Mouse (Mus musculus) neural tube, embryonic 12.5 days (tissue): ENCODE results near the gene Farsb. TPM values are rescaled to one million over a fixed set of nuclear protein-coding genes. Genes with fewer than 3 reads are reported as not detected.

Experiments used
- ATAC-seq: fragments of 200-750 bp; cut with Nextera tagmentation; 2 replicates; pipeline ENCODE4 v1.8.0; 2017; ENCODE audit warnings: low read depth, mild to moderate bottlenecking, moderate TSS enrichment, moderate library complexity; ENCODE audit not compliant: low FRiP score
- H3K27ac ChIP-seq: fragments of 300-500 bp; sonication (generic); 2 replicates; pipeline ENCODE4 v1.5.1; 2016
- H3K27me3 ChIP-seq: fragments of 300-500 bp; sonication (generic); replicated peaks from 2 replicates; pipeline ENCODE4 v1.6.1; 2016; ENCODE audit warnings: mild to moderate bottlenecking
- H3K36me3 ChIP-seq: fragments of 300-500 bp; sonication (generic); 2 replicates; pipeline ENCODE4 v1.6.1; 2016; ENCODE audit warnings: mild to moderate bottlenecking
- H3K4me1 ChIP-seq: fragments of 300-500 bp; sonication (generic); 2 replicates; pipeline ENCODE4 v1.6.1; 2016
- H3K4me2 ChIP-seq: fragments of 300-500 bp; sonication (generic); replicated peaks from 2 replicates; pipeline ENCODE4 v1.6.1; 2016; ENCODE audit warnings: mild to moderate bottlenecking
- H3K4me3 ChIP-seq: fragments of 300-500 bp; sonication (generic); 2 replicates; pipeline ENCODE4 v1.5.1; 2016
- H3K9ac ChIP-seq: fragments of 300-500 bp; sonication (generic); 2 replicates; pipeline ENCODE4 v1.6.1; 2016; ENCODE audit warnings: mild to moderate bottlenecking
- H3K9me3 ChIP-seq: fragments of 300-500 bp; sonication (generic); 2 replicates; pipeline ENCODE4 v1.6.1; 2016; ENCODE audit warnings: mild to moderate bottlenecking
- WGBS: fragments of 180-500 bp; shearing (Covaris S2); methylation state at CpG from one replicate; pipeline ENCODE4 v1.1.7; 2016; 5-methylcytosine and 5-hydroxymethylcytosine counted together
- polyA plus RNA-seq: library from polyadenylated mRNA; unstranded; fragments of >200 nt; fragmentation: Nextera tagmentation; extraction: Ambion mirVana; gene quantifications from 2 replicates; pipeline ENCODE4 v1.2.1, GENCODE M21; 2016

Farsb gene
- polyA plus RNA-seq, result 124 TPM in 2 replicates

- Histone ChIP-seq H3K27ac (no peak within 1 kb of the TSS), H3K4me1 (peaks cover 9% of the 10 kb centered on the region), H3K36me3 (no peaks in the 10 kb centered on the region), H3K9me3 (no peaks in the 10 kb centered on the region), H3K27me3 (no peaks in the 10 kb centered on the region), H3K9ac (peak within 1 kb of the TSS; percentile 80), H3K4me2 (peak within 1 kb of the TSS; percentile 86), H3K4me3 (peak within 1 kb of the TSS; percentile 89)
- ATAC-seq, result peak; percentile 98
- WGBS, result under 1% methylated on average over 31 of the region's 31 CpGs
Observed at GRCm38 (mm10) chr1:78488752-78489492, at the start of gene Farsb. Gene Farsb (minus strand): TSS chr1:78488897.

GRCm38 (mm10) chr1:78538396-78538795 lies 49.7 kb upstream of the Farsb start:
- 21% methylated on average over 5 of the region's 5 CpGs for WGBS
- no peak overlapping the region for H3K27ac ChIP-seq
- H3K4me2 ChIP-seq, result no peak overlapping the region
- H3K36me3 ChIP-seq, result no peaks in the 10 kb centered on the region
- no peak overlapping the region for H3K9ac ChIP-seq
- H3K27me3 ChIP-seq, result no peaks in the 10 kb centered on the region
- ATAC-seq, result no peak
- H3K9me3 ChIP-seq, result no peaks in the 10 kb centered on the region
- H3K4me3 ChIP-seq, result no peak overlapping the region
- 0 out of 2 replicates have a peak, but pooled peaks cover 4% of the 10 kb centered on the region for H3K4me1 ChIP-seq

DNA sequence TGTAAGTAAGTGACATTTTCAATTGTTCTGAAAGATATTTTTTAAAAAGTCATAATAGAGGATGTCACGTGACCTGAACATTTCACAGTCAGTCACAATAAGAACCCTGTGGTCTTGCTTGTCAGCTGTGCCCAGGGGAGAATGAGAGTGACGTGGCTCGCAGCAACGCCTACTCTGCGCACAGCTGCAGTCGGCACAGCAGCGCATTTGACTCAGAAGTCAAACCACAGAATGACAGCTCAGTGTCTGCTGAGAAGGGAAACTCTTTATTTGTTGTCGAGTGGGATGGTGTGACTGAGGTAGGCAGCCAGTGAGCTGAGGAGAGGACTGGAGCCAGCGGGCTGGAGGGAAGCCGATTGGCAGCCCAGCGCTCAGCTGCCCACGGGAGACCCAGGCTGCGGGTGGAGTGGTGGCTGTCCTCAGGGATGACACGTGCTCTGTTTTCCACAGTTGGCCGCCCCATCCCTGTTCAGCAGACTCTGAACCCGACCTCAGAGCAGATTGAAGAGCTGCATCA lies 48.9 kb upstream of the Farsb start:
- H3K9me3 ChIP-seq, result no peaks in the 10 kb centered on the region
- H3K36me3 ChIP-seq, result no peaks in the 10 kb centered on the region
- H3K9ac ChIP-seq, result 0 out of 2 replicates have a peak overlapping the region, but pooled peaks have one; percentile 26
- peak overlapping the region; percentile 15 for H3K4me3 ChIP-seq
- peak; percentile 87 for ATAC-seq
- H3K4me1 ChIP-seq, result 0 out of 2 replicates have a peak, but pooled peaks cover 4% of the 10 kb centered on the region
- H3K27me3 ChIP-seq, result no peaks in the 10 kb centered on the region
- WGBS, result 18% methylated on average over 16 of the region's 16 CpGs
- H3K27ac ChIP-seq, result no peak overlapping the region
- H3K4me2 ChIP-seq, result peak overlapping the region; percentile 58

DNA sequence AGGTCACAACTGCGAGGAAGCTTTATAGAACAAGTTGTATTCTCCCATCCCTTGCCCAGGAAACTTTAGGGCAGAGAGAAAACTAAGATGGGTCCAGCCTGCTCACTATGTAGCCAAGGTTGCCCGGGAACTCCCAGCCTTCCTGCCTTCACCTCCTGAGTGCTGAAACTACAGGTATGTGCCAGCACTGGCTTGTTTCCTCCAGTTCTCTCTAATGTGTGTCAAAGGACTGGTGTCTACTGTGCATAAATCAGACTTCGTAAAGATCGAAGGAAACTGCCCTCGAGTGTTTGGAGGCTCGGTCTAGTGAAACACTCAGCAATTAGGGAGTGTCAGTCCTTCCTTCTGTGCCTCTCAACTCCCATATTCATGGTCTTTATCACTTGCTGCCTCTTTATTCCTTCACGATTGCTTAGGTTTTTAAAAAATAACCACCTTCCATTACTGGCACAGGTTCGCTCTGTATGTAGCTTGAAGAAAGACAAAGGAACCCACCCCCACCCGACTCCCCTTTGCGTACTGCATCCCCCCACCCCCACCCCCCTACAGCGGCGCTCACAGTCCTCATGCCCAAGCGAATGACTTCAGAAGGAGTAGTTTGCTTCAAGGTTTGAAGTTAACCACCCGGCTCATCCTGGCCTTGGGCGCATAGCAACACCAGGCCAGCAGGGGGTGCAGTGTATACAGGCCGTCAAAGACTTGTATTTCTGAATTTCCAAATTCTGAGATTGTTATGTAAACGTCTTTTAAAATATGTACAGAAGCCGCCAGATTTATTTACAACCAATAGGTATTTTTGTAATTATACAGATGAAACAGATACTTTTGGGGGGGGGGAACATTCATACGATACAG lies 47.8 kb upstream of the Farsb start:
- ATAC-seq, result peak; percentile 75
- no peaks in the 10 kb centered on the region for H3K27me3 ChIP-seq
- 0 out of 2 replicates have a peak, but pooled peaks cover 4% of the 10 kb centered on the region for H3K4me1 ChIP-seq
- H3K4me2 ChIP-seq, result peak overlapping the region; percentile 58; the same call in 1 of the 2 replicates
- no peak overlapping the region for H3K4me3 ChIP-seq
- H3K27ac ChIP-seq, result no peak overlapping the region
- no peaks in the 10 kb centered on the region for H3K36me3 ChIP-seq
- no peak overlapping the region for H3K9ac ChIP-seq
- WGBS, result 32% methylated on average over 19 of the region's 19 CpGs
- H3K9me3 ChIP-seq, result no peaks in the 10 kb centered on the region

DNA sequence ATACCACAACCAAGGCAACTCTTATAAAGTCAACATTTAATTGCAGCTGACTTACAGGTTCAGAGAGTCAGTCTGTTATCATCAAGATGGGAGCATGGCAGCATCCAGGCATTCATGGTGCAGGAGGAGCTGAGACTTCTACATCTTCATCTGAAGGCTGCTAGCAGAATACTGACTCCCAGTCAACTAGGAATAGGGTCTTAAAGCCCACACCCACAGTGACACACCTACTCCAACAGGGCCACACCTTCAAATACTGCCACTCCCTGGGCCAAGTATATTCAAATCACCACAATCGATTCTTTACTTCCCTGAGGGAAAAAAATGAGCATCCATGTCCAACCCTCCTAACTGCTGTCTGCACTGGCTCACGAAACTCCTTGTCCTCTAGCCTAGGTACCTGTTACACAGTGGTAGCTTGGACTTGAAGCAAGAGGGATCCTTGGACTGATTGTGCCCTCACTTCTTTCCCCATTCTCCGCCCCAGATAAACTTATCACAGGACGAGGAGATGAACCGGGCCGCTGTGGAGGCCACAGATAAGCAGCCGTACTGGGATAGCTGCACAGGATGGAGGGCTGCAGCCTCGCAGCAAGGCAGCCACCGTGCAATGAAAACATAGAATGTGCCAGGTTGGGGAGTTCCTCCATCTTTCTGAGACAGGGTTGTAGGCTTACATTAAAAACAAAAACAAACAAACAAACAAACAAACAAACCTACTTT lies 45.9 kb upstream of the Farsb start:
- H3K27ac ChIP-seq, result no peak overlapping the region
- H3K4me1 ChIP-seq, result 0 out of 2 replicates have a peak, but pooled peaks cover 4% of the 10 kb centered on the region
- no peaks in the 10 kb centered on the region for H3K36me3 ChIP-seq
- WGBS, result 94% methylated on average over 9 of the region's 9 CpGs
- no peak overlapping the region for H3K4me3 ChIP-seq
- no peaks in the 10 kb centered on the region for H3K27me3 ChIP-seq
- no peak overlapping the region for H3K4me2 ChIP-seq
- H3K9ac ChIP-seq, result no peak overlapping the region
- no peaks in the 10 kb centered on the region for H3K9me3 ChIP-seq
- ATAC-seq, result no peak

DNA sequence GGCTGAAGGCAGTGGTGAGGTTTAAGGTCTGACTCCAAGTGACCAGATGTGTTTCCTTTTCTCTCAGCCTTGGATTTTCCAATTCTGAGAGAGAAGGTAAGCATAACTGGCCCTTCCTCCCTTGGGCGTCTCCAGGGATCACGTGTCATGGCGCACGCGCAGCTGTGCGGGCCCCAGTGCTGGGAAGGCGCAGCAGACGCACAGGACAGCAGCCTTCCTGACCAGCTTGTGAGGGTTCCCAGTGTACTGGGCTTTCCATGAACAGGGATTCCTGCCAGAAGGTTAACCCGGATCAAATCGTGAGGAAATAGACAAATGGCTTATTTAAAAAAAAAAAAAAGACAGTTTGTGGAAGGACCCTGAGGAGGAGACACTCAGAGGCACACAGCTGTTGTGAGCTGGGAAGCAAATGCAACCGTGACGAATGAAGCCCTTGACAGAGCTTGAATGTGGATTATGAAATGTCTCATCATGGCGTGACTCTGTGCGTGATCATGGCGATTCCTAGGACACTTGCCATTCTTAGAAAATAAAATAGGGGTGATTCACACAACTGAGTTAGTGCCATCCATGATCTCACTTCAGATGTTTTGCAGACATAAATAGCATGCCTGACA lies 43.6 kb upstream of the Farsb start:
- no peaks in the 10 kb centered on the region for H3K27me3 ChIP-seq
- 89% methylated on average over 15 of the region's 15 CpGs for WGBS
- no peaks in the 10 kb centered on the region for H3K36me3 ChIP-seq
- H3K27ac ChIP-seq, result no peak overlapping the region
- no peak overlapping the region for H3K4me3 ChIP-seq
- no peak for ATAC-seq
- H3K4me2 ChIP-seq, result no peak overlapping the region
- H3K9ac ChIP-seq, result no peak overlapping the region
- H3K4me1 ChIP-seq, result no peaks in the 10 kb centered on the region
- H3K9me3 ChIP-seq, result no peaks in the 10 kb centered on the region

DNA sequence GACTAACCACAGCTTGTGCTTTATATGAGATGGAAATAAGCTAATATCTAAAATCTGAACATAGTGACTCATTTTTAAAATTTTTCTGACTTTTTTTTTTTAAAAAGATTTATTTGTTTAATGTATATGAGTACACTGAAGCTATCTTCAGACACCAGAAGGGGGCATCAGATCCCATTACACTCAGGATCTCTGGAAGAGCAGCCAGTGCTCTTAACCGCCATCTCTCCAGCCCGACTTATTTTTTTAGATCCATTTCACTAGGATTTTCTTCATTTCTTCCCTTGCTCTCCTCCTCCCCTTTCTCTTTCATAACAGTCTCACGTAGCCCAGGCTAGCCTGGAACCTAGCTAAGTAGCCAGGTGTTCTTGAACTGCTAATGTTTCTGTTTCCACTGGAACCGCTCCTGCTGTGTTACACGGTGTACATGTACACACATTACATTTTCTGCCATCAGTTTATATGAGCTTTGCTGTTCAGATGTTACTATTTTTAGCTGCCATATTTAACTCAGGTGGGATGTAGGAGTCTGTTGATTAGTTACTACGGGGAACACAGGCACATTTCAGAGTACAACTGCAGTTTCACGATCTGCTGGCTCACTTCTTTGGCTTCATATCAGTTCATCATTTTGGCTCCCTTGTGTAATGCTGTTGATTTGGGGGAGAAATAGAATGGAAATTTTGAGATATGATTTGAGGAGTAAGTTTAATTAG lies 42.0 kb upstream of the Farsb start:
- no peak overlapping the region for H3K4me3 ChIP-seq
- WGBS, result 88% methylated on average over 7 of the region's 7 CpGs
- H3K4me1 ChIP-seq, result no peaks in the 10 kb centered on the region
- no peak overlapping the region for H3K27ac ChIP-seq
- no peak for ATAC-seq
- H3K4me2 ChIP-seq, result no peak overlapping the region
- no peaks in the 10 kb centered on the region for H3K36me3 ChIP-seq
- H3K27me3 ChIP-seq, result no peaks in the 10 kb centered on the region
- no peak overlapping the region for H3K9ac ChIP-seq
- no peaks in the 10 kb centered on the region for H3K9me3 ChIP-seq

DNA sequence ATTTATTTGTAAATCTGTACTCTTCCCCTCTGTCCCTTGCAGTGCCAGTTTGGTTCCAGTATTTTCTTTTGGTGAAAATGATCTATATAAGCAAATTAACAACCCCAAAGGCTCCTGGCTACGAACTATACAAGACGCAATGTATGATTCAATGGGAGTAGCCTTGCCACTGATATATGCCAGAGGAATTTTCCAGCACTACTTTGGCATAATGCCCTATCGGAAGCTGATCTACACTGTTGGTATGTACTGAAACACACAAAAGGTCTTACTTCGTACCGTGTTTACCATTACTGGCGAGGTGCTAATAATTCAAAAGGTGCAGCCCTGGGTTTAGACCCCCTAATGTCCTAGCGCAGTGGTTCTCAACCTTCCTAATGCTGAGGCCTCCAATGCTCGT lies 40.3 kb upstream of the Farsb start:
- H3K27ac ChIP-seq, result no peak overlapping the region
- H3K4me1 ChIP-seq, result no peaks in the 10 kb centered on the region
- ATAC-seq, result no peak
- H3K27me3 ChIP-seq, result no peaks in the 10 kb centered on the region
- no peak overlapping the region for H3K9ac ChIP-seq
- no peaks in the 10 kb centered on the region for H3K9me3 ChIP-seq
- no peak overlapping the region for H3K4me3 ChIP-seq
- H3K36me3 ChIP-seq, result no peaks in the 10 kb centered on the region
- no peak overlapping the region for H3K4me2 ChIP-seq
- WGBS, result 93% methylated on average over 8 of the region's 8 CpGs

GRCm38 (mm10) chr1:78528356-78528755 lies 39.7 kb upstream of the Farsb start:
- H3K4me3 ChIP-seq, result no peak overlapping the region
- no peaks in the 10 kb centered on the region for H3K36me3 ChIP-seq
- H3K9ac ChIP-seq, result no peak overlapping the region
- no peaks in the 10 kb centered on the region for H3K4me1 ChIP-seq
- no peak overlapping the region for H3K27ac ChIP-seq
- no peaks in the 10 kb centered on the region for H3K9me3 ChIP-seq
- 93% methylated on average over 3 of the region's 3 CpGs for WGBS
- no peak for ATAC-seq
- H3K27me3 ChIP-seq, result no peaks in the 10 kb centered on the region
- no peak overlapping the region for H3K4me2 ChIP-seq

- Histone ChIP-seq H3K4me2 (no peak overlapping the region), H3K9me3 (no peaks in the 10 kb centered on the region), H3K27me3 (no peaks in the 10 kb centered on the region), H3K36me3 (no peaks in the 10 kb centered on the region), H3K9ac (no peak overlapping the region), H3K4me1 (no peaks in the 10 kb centered on the region), H3K27ac (no peak overlapping the region), H3K4me3 (no peak overlapping the region)
- 50% methylated on average over 23 of the region's 23 CpGs for WGBS
- no peak for ATAC-seq
Observed at GRCm38 (mm10) chr1:78525189-78525886, 36.6 kb upstream of the Farsb start.

- Histone ChIP-seq H3K4me2 (no peak overlapping the region), H3K36me3 (no peaks in the 10 kb centered on the region), H3K9me3 (no peaks in the 10 kb centered on the region), H3K27ac (no peak overlapping the region), H3K4me3 (no peak overlapping the region), H3K27me3 (no peaks in the 10 kb centered on the region), H3K9ac (no peak overlapping the region), H3K4me1 (no peaks in the 10 kb centered on the region)
- WGBS, result 96% methylated on average over 7 of the region's 7 CpGs
- ATAC-seq, result no peak
Observed at GRCm38 (mm10) chr1:78518907-78519306, 30.2 kb upstream of the Farsb start.
